Mouse (Mus musculus): ENCODE measurements around the gene Car12.
"Not testable (repeated sequence)": the region's sequence is repeated elsewhere in the genome, so short reads cannot be mapped to it uniquely, and the experiment has no call there.

GRCm38 (mm10) chr9:66805951-66806350 lies 92.5 kb downstream of the Car12 start:
- not testable (repeated sequence) for TF ChIP-seq CHD2 (IDR thresholded peaks at IDR 0.05; ENCODE audit: low read depth, low read length); ZNF384 (IDR thresholded peaks at IDR 0.05; ENCODE audit: low read depth, low read length); ZC3H11A (IDR thresholded peaks at IDR 0.05; ENCODE audit: borderline replicate concordance, low read depth, low read length); HCFC1 (IDR thresholded peaks at IDR 0.05; ENCODE audit: borderline replicate concordance, insufficient read depth, low read length); MAFK (IDR thresholded peaks at IDR 0.05; ENCODE audit: insufficient read depth, low read depth, low read length)

Measured in ES-E14 (cell line).